Mouse (Mus musculus) forelimb bud, embryonic 11.5 days (tissue): ENCODE measurements around the gene Gsn.

Experiments
- DNase-seq: peaks from one replicate; pipeline ENCODE4 v3.0.0-alpha.2; 2012; ENCODE audit warnings: low read depth, low spot score

The Gsn gene

GRCm38 (mm10) chr2:35278371-35279210 is 22.4 kb downstream of the Gsn start:
- DNase-seq, result no peak

GRCm38 (mm10) chr2:35280001-35280400 is 23.8 kb downstream of the Gsn start:
- no peak for DNase-seq

GRCm38 (mm10) chr2:35282214-35282613 is 26.0 kb downstream of the Gsn start:
- no peak for DNase-seq

- no peak for DNase-seq
Measured at GRCm38 (mm10) chr2:35283997-35284396, 27.8 kb downstream of the Gsn start.

- no peak for DNase-seq
Measured at GRCm38 (mm10) chr2:35285209-35285608, 29.0 kb downstream of the Gsn start.

GRCm38 (mm10) chr2:35287017-35287620 is 30.9 kb downstream of the Gsn start:
- no peak for DNase-seq

- DNase-seq, result peak; percentile 77
Measured at GRCm38 (mm10) chr2:35288758-35289635, 32.8 kb downstream of the Gsn start.

GRCm38 (mm10) chr2:35291856-35292255 is 35.7 kb downstream of the Gsn start:
- peak; percentile 64 for DNase-seq

GRCm38 (mm10) chr2:35292700-35293099 is 36.5 kb downstream of the Gsn start:
- DNase-seq, result no peak

- DNase-seq, result no peak
Measured at GRCm38 (mm10) chr2:35293291-35293690, 37.1 kb downstream of the Gsn start.

GRCm38 (mm10) chr2:35297703-35298332 is 41.6 kb downstream of the Gsn start:
- peak; percentile 85 for DNase-seq

- DNase-seq, result no peak
Measured at GRCm38 (mm10) chr2:35299437-35299836, 43.3 kb downstream of the Gsn start.

GRCm38 (mm10) chr2:35302049-35302885 is 46.1 kb downstream of the Gsn start:
- no peak for DNase-seq

GRCm38 (mm10) chr2:35308166-35308565 is 52.0 kb downstream of the Gsn start:
- DNase-seq, result no peak

- DNase-seq, result no peak
Measured at GRCm38 (mm10) chr2:35309906-35310493, 53.8 kb downstream of the Gsn start.

GRCm38 (mm10) chr2:35314300-35314699 is 58.1 kb downstream of the Gsn start:
- DNase-seq, result no peak

- no peak for DNase-seq
Measured at GRCm38 (mm10) chr2:35317604-35318003, 61.4 kb downstream of the Gsn start.

- no peak for DNase-seq
Measured at GRCm38 (mm10) chr2:35318405-35318804, 62.2 kb downstream of the Gsn start.

- no peak for DNase-seq
Measured at GRCm38 (mm10) chr2:35320399-35320798, 64.2 kb downstream of the Gsn start.

- no peak for DNase-seq
Measured at GRCm38 (mm10) chr2:35322404-35323164, 66.4 kb downstream of the Gsn start.
